Mouse (Mus musculus) adrenal gland, adult (tissue): ENCODE data around the gene Timp2.

ENCODE experiments used
- DNase-seq, 2 experiments: peaks; one replicate each; pipeline ENCODE4 v3.0.0; 2022 to 2023; ENCODE audit warnings: low spot score in 1 of 2; ENCODE audit not compliant: inconsistent age in 2 of 2

The Timp2 gene

DNA sequence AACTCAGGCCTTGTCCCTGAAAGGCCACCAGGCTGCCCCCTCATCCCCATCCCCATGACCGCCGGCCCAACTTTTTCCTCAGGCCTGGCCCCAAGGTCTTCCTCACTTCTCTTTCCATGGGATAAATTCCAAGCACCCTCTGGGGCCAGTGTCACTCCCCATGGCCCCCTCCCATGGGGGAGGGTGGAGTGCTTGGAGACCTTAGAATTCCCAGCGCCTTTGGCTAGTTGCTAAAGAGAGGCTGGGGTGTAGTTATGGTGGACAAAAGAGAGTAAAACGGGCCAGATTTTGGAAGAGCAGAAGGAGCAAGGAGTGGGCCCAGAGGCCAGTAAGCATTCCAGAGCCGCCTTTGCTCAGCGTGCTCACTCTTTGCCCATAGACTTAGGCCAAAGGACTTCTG lies at the start of gene Timp2:
Gene Timp2 (minus strand): TSS at position 101 of the 400 bp plus-strand sequence.
- DNase-seq = no peak

DNA sequence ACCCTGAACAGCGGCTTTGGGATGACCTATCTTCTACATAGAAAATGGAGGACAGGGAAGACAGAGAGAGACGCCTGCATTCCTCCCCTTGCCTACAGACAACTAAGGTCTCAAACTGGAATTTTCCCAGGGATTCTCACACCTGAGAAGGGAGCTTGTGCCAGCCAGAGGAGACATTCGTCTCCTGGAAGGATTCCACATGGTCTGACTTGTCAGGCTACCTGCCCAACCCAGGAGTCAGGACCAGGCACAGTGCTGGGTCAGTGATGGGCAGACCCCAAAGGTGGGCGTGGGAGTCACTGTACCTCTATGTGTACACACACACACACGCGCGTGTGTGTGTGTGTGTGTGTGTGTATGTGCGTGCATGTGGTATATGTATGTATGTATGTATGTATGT lies 49.8 kb upstream of the Timp2 start:
- peak in 1 of 2 experiments; percentile 5 for DNase-seq

DNA sequence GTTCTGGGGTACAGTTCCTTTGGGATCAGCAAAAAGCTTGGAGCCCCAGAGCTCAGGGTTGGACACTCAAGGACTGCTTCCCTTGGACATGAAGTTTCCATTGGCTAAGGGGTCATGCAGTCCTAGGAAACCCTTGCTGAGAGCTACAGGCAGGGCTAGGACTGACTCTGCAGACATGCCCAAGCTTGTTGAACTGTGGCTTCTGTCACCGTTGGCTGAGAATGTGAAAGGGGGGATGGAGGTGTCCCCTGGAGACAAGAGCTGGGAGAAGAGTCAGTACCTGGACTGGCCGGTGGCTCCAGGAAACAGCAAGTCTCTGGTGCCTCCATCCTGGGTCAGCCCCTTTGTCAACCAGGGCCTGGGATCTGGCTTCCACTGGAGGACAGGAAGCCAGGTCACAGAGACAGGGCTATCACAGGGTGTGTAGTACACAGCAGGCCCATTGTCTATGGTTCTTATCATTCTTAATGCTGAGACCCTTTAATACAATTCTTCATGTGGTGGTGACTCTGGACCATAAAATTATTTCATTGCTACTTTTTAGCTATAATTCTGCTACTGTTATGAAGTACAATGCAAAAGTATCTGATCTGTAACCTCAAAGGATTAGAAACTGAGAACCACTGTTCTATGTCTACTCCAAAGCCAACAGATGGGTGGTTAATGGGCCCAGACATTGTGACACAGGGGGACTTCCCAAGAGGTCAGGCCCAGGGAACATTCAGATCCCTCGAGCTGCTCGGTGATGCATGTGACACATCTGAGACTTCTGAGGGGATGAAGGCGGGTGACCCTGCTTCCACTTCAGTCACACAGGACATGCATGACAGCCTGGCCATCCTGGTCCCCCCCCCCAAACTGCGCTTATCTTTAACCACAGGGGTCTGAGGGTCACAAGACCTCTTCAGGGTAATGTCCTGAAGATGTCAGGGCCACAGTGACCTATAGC lies 48.7 kb upstream of the Timp2 start:
- DNase-seq = peak in 1 of 2 experiments; percentile 14

DNA sequence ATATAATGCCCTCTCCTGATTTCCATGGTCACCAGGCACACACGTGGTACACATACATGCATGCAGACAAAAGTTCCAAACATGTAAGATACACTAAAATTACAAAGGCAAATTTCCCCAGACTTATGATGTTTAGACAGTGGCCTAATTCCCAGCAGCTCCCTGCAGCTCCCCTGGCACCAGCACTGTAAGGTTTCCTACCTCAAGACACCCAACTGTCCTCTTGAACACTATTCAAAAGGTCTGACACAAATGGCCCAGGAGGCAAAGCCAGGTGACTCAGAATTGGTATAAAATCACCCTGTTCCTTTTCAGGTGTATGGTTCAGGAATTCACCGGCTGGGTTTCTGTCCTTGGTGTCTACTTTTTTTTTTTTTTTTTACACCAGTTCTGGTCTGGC lies 47.6 kb upstream of the Timp2 start:
- DNase-seq = no peak

DNA sequence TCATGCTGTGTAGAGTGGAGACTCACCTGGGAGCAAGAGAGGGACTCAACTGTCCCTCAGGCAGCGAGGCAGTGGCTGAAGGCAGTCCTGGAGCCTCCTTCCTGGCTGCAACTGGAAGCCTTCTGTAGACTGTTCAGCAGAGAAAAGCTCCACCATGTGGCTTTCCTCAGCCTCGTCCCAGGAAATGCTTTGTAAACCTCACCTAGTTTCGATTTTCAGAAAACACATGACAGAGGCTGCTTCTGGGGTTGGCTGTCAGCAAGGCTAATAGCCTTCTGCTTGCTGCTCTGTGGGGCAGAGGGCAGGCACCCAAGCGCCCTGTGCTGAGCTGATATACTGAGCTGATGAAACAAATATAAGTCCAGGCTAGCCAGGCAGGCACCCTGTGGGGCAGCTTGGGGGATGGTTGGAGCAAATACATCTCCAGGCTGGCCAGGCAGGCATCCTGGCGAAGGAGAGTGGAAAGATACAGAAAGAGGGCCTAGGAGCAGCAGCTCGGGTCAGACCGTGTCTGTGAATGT lies 46.3 kb upstream of the Timp2 start, which contains the start of gene Lgals3bp:
Gene Lgals3bp (minus strand): TSS at position 333 of the 521 bp plus-strand sequence.
- DNase-seq = peak; percentile 74 to 90

DNA sequence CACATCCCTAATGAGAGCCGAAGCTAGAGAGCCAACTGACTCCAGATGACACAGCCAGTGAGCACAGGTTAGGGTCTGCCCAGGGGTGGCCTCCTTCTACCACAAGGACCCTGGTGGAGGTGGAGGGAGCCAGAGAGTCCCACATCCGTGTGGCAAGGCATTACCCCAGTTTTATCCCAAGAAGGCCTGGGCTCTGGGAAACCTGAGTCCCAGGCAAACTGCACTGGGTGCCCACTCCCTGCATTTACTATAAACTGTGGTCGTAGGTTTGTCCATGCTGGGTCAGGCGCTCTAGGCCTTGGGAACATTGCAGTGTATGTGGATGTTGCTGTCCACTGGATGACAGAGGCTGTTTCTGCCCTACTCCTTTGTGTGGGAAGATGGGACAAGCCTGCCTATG lies 45.7 kb upstream of the Timp2 start:
- DNase-seq = no peak

DNA sequence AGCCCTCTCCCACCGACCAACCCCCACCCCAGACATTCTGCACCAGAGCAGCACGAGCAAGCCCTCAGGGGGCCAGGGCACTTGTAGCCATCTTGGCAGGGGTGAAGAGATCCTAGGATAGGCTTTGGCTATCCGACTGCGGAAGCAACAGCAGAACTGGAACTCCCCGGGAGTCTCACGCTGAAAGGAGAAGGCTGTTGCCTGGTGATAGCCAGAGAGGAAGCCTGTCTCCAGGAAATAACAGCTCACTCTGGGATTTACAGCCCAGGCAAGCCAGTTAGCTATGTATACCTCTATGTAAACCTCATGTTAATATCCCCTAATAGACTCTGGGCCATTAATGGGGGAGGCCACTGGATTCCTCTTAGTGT lies 45.0 kb upstream of the Timp2 start:
- DNase-seq = peak in 1 of 2 experiments; percentile 18

DNA sequence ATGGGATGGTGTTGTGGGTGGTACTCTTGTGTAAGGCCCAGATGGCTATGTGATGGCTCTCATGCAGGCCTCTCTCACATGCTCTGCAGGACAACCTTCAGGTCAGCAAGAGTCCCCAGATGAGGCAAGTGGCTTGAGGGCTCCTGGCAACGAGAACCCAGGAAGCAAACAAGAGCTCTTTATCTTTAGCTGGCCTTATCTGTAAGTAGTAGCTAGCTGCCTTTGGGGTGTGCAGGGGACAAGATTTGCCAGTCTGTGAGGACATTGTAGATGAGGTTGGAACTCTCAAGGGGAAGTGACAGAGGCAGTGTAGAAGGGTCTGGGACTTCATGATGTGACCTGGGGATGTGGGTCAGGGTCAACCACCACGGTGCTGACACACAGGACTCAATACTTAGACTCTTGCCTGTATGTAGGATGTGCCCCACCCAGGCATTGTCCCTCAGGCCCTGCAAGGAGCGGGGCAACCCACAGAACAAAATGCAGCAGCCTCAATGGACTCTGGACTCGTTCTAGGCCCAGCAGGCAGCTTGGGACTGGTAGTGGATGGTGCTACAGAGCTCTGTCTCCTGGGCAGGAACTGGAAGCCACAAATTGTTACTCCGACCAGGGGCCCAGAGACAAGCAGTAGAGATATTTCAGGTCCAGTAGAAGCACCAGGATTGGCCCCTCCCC lies 44.5 kb upstream of the Timp2 start:
- DNase-seq = peak in 1 of 2 experiments; percentile 13

DNA sequence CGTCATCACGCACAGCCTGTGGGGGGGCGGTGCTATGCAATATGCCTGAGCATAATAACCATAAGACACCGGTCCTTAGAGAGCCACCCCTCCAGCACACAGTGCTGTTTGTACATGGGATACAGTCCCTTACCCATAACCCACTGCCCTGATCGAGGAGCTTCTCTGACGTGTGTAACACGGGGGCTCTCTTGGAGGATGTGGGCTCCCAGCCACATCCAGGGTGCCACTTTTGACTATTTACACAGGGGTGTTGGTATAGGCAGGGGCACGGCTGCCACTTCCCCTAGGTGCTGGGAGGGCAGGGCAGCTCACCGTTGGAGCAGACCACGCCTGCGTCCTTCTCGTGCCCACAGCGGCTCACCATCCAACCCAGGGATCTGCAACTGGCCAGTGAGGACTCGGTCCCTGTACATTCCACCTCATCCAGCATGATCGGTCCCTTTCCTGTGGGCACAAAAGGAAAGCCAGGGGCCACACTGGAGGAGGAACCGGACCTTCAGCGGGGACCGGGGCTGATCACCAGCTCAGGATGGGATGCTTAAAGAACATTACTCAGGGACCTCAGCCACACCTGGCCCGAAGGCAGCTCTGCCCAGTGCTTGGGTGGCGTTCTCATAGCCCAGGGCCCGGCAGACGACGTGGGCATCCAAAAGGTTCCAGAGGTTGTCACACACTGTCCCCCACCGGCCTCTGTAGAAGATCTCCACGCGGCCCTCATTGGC lies 42.4 kb upstream of the Timp2 start:
- peak; percentile 9 to 17 for DNase-seq

DNA sequence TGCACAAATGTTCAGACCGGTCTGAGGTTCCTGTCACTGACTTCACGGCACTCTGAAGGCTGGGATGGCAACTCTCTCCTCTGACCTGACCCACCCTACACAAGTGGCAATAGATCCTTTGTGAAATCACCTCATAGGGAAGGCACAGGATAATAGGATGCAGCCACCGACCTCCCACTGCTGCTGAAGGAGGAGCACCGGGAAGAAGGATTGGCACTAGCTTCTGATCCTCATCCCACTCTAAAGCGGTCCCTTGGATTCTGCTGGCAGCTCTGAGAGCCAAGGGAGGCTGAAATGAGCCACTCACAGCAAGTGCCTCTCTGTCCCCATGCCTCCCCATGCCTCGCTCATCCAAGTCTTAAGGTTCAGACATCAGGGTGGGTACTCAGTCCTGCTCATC lies 39.0 kb upstream of the Timp2 start:
- peak in 1 of 2 experiments; percentile 1 for DNase-seq

DNA sequence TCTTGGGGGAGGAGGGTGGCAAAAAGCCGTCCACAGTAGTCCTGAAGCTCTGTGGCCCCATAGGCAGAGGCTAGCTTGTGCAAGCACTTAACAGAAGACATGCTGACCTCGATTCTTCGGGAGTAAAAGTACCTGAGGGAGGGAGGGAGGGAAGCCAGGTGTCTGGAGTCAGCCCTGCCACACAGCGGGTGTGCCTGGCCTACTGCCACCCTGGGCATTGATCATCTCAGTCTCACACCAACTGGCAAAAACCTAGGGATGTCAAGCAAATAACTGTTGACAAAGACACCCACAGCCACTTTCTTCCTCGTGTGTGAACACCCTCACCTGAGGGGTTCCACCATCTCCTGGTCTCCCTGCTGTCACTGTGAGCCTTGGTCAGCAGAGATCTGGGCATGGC lies 38.5 kb upstream of the Timp2 start:
- DNase-seq = peak in 1 of 2 experiments; percentile 2

DNA sequence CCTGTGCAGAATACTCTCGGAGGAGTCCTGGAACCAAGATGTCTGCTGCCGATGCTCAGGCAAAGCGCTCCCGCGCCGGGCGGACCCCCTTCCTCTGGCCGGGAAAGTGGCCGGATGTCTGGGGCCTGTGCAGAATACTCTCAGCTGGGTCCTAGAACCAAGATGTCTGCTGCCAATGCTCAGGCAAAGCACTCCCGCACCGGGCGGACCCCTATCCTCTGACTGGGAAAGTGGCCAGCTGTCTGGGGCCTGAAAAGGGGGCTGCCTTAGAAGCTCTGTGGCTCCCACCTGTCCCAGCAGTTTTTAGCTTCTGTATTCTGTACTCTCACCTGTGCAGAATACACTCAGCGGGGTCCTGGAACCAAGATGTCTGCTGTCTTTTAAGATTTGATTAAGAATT lies 32.3 kb upstream of the Timp2 start:
- DNase-seq = peak in 1 of 2 experiments; percentile 1

DNA sequence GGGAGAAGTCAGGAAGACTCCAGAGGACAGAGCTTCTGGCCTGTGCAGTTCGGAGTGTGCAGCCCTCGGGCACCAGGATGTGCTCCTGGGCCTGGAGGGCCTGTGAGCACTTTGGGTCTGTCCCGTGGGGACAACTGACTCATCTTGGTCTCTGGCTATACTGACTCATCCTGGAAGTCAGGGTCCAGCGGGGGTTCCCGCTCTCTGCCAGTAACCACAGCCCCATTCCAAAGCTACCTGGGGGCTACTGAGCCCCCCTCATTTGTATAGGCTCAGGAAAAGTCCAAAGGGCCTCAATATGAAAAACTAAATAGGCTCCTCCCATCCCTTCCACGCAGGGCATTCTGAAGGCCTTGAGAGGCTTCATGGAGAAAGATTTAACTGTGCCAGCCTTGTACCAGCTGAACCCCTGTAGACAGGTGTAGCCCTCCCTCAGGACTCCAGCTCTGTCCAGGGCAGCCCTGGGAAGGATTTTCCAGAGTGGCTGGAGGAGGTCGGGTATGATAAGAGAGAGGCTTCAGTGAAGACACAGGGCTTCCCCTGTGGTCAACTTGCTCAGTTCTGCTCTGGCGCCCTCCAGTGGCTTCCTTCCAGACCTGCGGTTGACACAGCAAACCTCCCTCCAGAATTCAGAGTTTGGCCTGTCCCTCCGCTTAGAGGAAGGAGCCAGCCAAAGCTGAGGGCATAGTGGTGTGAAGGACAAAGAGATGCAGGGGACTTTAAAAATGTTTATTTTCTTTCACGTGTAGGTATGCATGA lies 23.9 kb upstream of the Timp2 start:
- peak; percentile 89 to 95 for DNase-seq

DNA sequence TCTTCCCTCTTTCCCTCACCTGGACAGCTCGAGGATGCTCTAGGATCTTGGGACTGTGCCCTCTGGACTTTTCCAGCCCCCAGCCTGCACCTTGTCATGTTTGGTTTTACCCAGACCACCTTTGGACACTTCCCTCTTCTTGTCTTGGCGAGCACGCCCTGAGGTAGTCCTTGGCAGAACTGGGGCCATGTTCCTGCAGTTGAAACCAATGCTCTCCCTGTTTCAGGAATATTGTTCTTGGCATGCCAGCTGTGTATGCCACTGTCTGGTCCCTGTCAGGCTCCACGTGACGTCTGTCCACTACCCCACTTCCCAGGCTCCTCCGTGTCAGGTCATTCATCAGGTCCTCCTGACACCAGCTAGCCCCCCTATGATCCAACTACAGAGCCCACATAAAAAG lies 23.1 kb upstream of the Timp2 start:
- DNase-seq = peak in 1 of 2 experiments; percentile 24

DNA sequence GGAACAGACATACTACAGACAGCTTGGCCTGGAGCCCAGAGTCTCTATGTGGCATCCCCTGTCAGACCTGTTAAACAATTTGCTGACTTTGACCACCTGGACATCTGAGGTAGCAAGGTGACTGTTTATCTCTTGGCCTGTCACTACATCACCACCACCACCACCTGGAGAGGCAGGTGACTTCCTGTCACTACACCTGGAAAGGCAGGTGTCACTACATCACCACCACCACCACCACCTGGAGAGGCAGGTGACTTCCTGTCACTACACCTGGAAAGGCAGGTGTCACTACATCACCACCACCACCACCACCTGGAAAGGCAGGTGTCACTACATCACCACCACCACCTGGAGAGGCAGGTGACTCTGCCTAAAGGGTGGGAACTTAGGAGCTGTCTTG lies 20.8 kb upstream of the Timp2 start:
- peak in 1 of 2 experiments; percentile 3 for DNase-seq

DNA sequence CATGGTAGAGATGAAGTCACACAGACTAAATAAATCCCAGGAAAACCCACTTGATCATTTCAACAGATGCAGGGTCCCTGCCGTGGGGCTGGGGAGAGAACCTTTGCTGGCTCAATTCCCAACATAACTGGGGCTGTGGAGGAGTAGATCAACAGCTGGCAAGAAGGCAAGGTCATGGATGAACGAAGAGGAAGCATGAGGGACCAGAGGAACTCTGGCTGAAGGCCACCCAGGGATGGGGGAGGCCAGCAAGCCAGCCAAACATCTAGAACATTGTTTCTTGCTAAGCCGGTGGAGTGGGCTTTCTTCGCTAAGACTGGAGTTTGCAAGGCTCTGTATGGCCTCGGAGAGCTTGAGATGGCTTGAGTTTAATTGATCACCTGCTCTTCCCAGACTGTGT lies 20.3 kb upstream of the Timp2 start:
- DNase-seq = peak; percentile 66 to 72

DNA sequence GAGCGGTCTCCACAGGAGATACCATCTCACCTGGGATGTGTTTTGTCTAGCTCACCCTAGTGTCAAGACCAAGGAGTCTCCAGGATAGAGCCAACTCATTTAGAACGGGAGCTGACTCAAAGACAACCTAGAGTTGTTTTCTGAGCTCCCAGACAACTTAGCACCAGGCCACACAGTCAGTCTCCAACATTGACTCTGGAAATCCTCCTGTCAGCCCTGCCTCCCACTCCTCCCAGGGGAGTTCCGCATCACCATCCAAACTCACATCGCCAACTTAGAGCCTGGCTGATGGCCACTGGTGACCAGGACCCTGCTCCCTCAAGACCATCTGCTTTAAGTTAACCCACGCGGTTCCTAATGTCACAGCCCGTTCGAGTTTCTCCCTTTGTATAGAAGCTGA lies 19.9 kb upstream of the Timp2 start:
- DNase-seq = peak in 1 of 2 experiments; percentile 7

DNA sequence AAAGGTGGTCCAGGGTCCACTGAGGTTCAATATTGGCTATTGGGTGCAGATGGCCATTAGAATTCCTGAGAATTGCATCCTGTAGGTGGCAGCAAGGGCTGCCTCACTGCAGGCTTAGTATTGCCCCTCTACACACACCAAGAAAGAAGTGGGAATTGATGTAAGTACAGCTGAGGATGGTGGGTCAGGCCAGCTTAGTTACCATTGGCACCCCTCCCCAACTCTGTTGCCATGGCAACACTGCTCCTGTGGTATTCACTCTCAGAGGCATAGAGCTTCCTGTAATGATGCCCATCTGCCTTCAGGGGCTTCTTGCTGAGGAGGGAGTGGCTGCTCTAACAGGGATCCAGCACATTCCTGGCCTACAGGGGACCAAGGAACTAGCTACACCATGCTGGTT lies 19.5 kb upstream of the Timp2 start:
- peak in 1 of 2 experiments; percentile 3 for DNase-seq

DNA sequence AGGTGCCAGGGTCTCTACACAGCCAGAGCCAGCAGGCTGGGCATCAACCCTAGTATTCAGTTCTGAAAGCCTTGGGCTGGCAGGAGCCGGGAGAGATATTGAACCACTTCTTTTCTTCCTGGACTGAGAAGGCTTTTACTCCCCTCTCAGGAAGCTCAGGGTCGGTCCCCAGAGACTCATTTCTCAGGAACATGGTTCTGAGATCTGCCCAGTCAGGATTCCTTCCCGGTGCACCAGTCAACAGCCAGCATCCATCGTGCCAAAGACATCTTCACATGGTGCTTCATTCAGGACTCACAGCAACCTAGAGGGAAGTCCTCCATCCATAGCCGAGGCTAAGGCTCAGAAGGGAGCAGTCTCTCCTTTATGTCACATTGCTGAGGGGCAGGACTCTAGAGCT lies 19.0 kb upstream of the Timp2 start:
- peak in 1 of 2 experiments; percentile 1 for DNase-seq

DNA sequence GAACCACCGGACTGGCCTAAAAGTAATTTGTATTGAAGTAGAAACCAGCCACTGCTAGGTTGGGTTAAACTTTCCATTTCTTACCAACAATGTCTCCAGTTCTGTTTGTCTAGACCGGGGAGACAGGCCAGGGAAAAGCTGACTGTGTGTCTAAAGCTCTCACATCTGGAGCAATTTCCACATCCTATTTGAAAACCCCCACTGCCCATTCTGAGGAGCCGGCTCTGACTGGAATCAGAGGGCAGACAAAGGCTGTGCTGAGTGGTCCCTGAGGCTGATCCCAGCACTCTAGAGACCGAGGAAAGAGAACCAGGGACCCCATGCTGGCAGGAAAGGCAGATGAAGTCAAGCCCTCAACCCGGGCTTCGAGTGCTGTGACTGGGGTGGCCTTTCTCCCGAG lies 17.1 kb upstream of the Timp2 start:
- DNase-seq = peak in 1 of 2 experiments; percentile 1
